21 mouse cellular contexts compared by ENCODE assay signal in genomic region chr12:70284979-70285378, GRCm38 (mm10). TPM values are rescaled to one million over a fixed set of nuclear protein-coding genes. Genes with fewer than 3 reads are reported as not detected.
DNase-seq lines count a peak whose midpoint lies in the region; ATAC-seq and TF ChIP-seq lines count a peak whose summit lies in the region.
"Had no signal": no experiment of that assay in that cellular context is flagged by ENCODE, and none has a peak within 500 bp of the region (broad histone marks: within the 10 kb centered on the region; RNA-seq: fewer than 3 reads in every experiment).

No protein-coding gene starts in this region.

- H3K36me3 ChIP-seq in intestine, postnatal 0 days (ENCODE audit: control insufficient read depth, insufficient read depth): no peaks in the 10 kb centered on the region
- H3K36me3 ChIP-seq in intestine, embryonic 15.5 days: no peaks in the 10 kb centered on the region
- peaks cover 21% of the 10 kb centered on the region; the same call in 1 of the 2 replicates for H3K36me3 ChIP-seq in midbrain, embryonic 15.5 days (replicated peaks)
- peaks cover 40% of the 10 kb centered on the region for H3K36me3 ChIP-seq in midbrain, embryonic 14.5 days (ENCODE audit: control insufficient read depth, insufficient read depth, low read length)
- H3K36me3 ChIP-seq: hindbrain, embryonic 12.5 days; lung, embryonic 15.5 days; stomach, embryonic 15.5 days had no signal

- WGBS in intestine, postnatal 0 days: 66% methylated on average over 7 of the region's 7 CpGs
- WGBS in intestine, embryonic 15.5 days: 78% methylated on average over 7 of the region's 7 CpGs
- 88% methylated on average over 7 of the region's 7 CpGs for WGBS in midbrain, embryonic 15.5 days
- WGBS in midbrain, embryonic 14.5 days: 90% methylated on average over 7 of the region's 7 CpGs

- no peak overlapping the region for H3K27ac ChIP-seq in intestine, postnatal 0 days (ENCODE audit: low read depth, low read length)
- no peak overlapping the region for H3K27ac ChIP-seq in intestine, embryonic 15.5 days
- no peak overlapping the region for H3K27ac ChIP-seq in midbrain, embryonic 15.5 days
- H3K27ac ChIP-seq in midbrain, embryonic 14.5 days (replicated peaks; ENCODE audit: low read depth, low read length): no peak overlapping the region
- H3K27ac ChIP-seq in gastrocnemius, adult 2 months: no peak overlapping the region
- H3K27ac ChIP-seq: forebrain, embryonic 15.5 days; hindbrain, embryonic 12.5 days; lung, embryonic 15.5 days; midbrain, embryonic 12.5 days; stomach, embryonic 15.5 days had no signal

- no peaks in the 10 kb centered on the region for H3K27me3 ChIP-seq in intestine, postnatal 0 days (replicated peaks; ENCODE audit: control insufficient read depth, insufficient read depth, low read length)
- no peaks in the 10 kb centered on the region for H3K27me3 ChIP-seq in intestine, embryonic 15.5 days (replicated peaks)
- H3K27me3 ChIP-seq in midbrain, embryonic 15.5 days (replicated peaks): no peaks in the 10 kb centered on the region
- H3K27me3 ChIP-seq in midbrain, embryonic 14.5 days (ENCODE audit: control insufficient read depth, insufficient read depth, low read length): no peaks in the 10 kb centered on the region
- H3K27me3 ChIP-seq: forebrain, embryonic 15.5 days; hindbrain, embryonic 12.5 days; lung, embryonic 15.5 days; midbrain, embryonic 12.5 days; stomach, embryonic 15.5 days had no signal

- H3K9ac ChIP-seq in intestine, postnatal 0 days (ENCODE audit: low read depth, low read length): no peak overlapping the region
- H3K9ac ChIP-seq in intestine, embryonic 15.5 days: no peak overlapping the region
- no peak overlapping the region for H3K9ac ChIP-seq in midbrain, embryonic 15.5 days
- H3K9ac ChIP-seq in midbrain, embryonic 14.5 days (replicated peaks; ENCODE audit: low read length): no peak overlapping the region
- H3K9ac ChIP-seq: forebrain, embryonic 15.5 days; hindbrain, embryonic 12.5 days; lung, embryonic 15.5 days; midbrain, embryonic 12.5 days; stomach, embryonic 15.5 days had no signal

- no peaks in the 10 kb centered on the region for H3K9me3 ChIP-seq in intestine, postnatal 0 days (ENCODE audit: control insufficient read depth)
- no peaks in the 10 kb centered on the region for H3K9me3 ChIP-seq in intestine, embryonic 15.5 days
- H3K9me3 ChIP-seq in midbrain, embryonic 15.5 days: no peaks in the 10 kb centered on the region
- no peaks in the 10 kb centered on the region for H3K9me3 ChIP-seq in midbrain, embryonic 14.5 days (ENCODE audit: control insufficient read depth, low read length)
- H3K9me3 ChIP-seq: forebrain, embryonic 15.5 days; hindbrain, embryonic 12.5 days; lung, embryonic 15.5 days; megakaryocyte, embryonic 14.5 days; midbrain, embryonic 12.5 days; stomach, embryonic 15.5 days had no signal

- 0 out of 2 replicates have a peak, but pooled peaks have one; percentile 22 for ATAC-seq in intestine, postnatal 0 days
- no peak for ATAC-seq in intestine, embryonic 15.5 days
- ATAC-seq in midbrain, embryonic 15.5 days (replicated peaks): peak; percentile 52; the same call in 1 of the 2 replicates
- ATAC-seq in midbrain, embryonic 14.5 days (ENCODE audit: low FRiP score, low TSS enrichment): no peak
- ATAC-seq: forebrain, embryonic 15.5 days had no signal

- DNase-seq in midbrain, embryonic 14.5 days: no peak
- peak; percentile 48 for DNase-seq in ES-CJ7 (ENCODE audit: low read depth, low spot score)
- DNase-seq in gastrocnemius, adult 2 months: no peak
- DNase-seq: adrenal gland, postnatal 10 days; cerebellum, adult 8-10 months; cerebellum, postnatal 36 days; gastrocnemius, postnatal 10 days; kidney, adult 11 months; kidney, postnatal 25 days; lung, postnatal 4 days; right cerebral cortex, postnatal 25 days had no signal

- no peak overlapping the region for H3K4me3 ChIP-seq in intestine, postnatal 0 days (ENCODE audit: low read depth, low read length)
- H3K4me3 ChIP-seq in intestine, embryonic 15.5 days (replicated peaks): no peak overlapping the region
- H3K4me3 ChIP-seq in midbrain, embryonic 15.5 days: no peak overlapping the region
- no peak overlapping the region for H3K4me3 ChIP-seq in midbrain, embryonic 14.5 days (replicated peaks; ENCODE audit: low read depth, low read length)
- H3K4me3 ChIP-seq in gastrocnemius, adult 2 months: no peak overlapping the region
- H3K4me3 ChIP-seq: forebrain, embryonic 15.5 days; hindbrain, embryonic 12.5 days; lung, embryonic 15.5 days; megakaryocyte, embryonic 14.5 days; midbrain, embryonic 12.5 days; stomach, embryonic 15.5 days had no signal

- TF ChIP-seq CTCF in intestine, postnatal 0 days (IDR thresholded peaks at IDR 0.05; ENCODE audit: low read depth): no peak
- TF ChIP-seq CTCF in gastrocnemius, adult 2 months (IDR thresholded peaks at IDR 0.05): no peak

- H3K4me2 ChIP-seq in intestine, postnatal 0 days (replicated peaks; ENCODE audit: low read depth): no peak overlapping the region
- H3K4me2 ChIP-seq in intestine, embryonic 15.5 days (replicated peaks): no peak overlapping the region
- H3K4me2 ChIP-seq in midbrain, embryonic 15.5 days: no peak overlapping the region
- no peak overlapping the region for H3K4me2 ChIP-seq in midbrain, embryonic 14.5 days (ENCODE audit: low read length)
- H3K4me2 ChIP-seq: forebrain, embryonic 15.5 days; hindbrain, embryonic 12.5 days; liver, embryonic 11.5 days; lung, embryonic 15.5 days; midbrain, embryonic 12.5 days; stomach, embryonic 15.5 days had no signal

- H3K4me1 ChIP-seq in intestine, postnatal 0 days (replicated peaks; ENCODE audit: control insufficient read depth, insufficient read depth, low read length): no peaks in the 10 kb centered on the region
- no peaks in the 10 kb centered on the region for H3K4me1 ChIP-seq in intestine, embryonic 15.5 days (replicated peaks)
- no peaks in the 10 kb centered on the region for H3K4me1 ChIP-seq in midbrain, embryonic 15.5 days
- H3K4me1 ChIP-seq in midbrain, embryonic 14.5 days (ENCODE audit: control insufficient read depth, insufficient read depth, low read length): no peaks in the 10 kb centered on the region
- H3K4me1 ChIP-seq: hindbrain, embryonic 12.5 days; lung, embryonic 15.5 days; megakaryocyte, embryonic 14.5 days; stomach, embryonic 15.5 days had no signal

- intact Hi-C loops in gastrocnemius, adult 2 months (cut with DNase I): no loop called here

RNA-seq across cellular contexts. Expression of gene Pygl, which starts 53.7 kb away (rescaled TPM):
- 8.1 and 8.2 TPM in 2 replicates for polyA plus RNA-seq in intestine, postnatal 0 days (2015; fragmentation: Nextera tagmentation; extraction: Ambion mirVana)
- 24.3 and 24.5 TPM in 2 replicates for polyA plus RNA-seq in intestine, embryonic 15.5 days (2015; fragmentation: Nextera tagmentation; extraction: Ambion mirVana)
- 8.6 and 9.1 TPM in 2 replicates for polyA plus RNA-seq in midbrain, embryonic 15.5 days (2015; fragmentation: Nextera tagmentation; extraction: Ambion mirVana)
- 5.2 and 6.1 TPM in 2 replicates for polyA plus RNA-seq in midbrain, embryonic 14.5 days (2014; fragmentation: Nextera tagmentation; extraction: Ambion mirVana)
- total RNA-seq in gastrocnemius, adult 2 months (2021): 1 to 10 TPM in 1 of 2 experiments, under 1 TPM in 1; 0.97 to 2.0 TPM

Comparison
In these comparisons a context has a peak if more than half of its experiments do, and no peak if none do; other contexts are left out.
1. ATAC-seq: peak in intestine, postnatal 0 days (single experiment) and midbrain, embryonic 15.5 days (single experiment); none in intestine, embryonic 15.5 days (single experiment) and midbrain, embryonic 14.5 days (single experiment).